Mouse (Mus musculus) liver, adult 2 months (tissue): ENCODE results near the gene Igsf10. TPM values are rescaled to one million over a fixed set of nuclear protein-coding genes. Genes with fewer than 3 reads are reported as not detected.

ENCODE experiments used
- DNase-seq: peaks from one replicate; pipeline ENCODE4 v3.0.0-alpha.2; 2011; ENCODE audit warnings: low read depth, low spot score; ENCODE audit errors: extremely low read depth
- H3K27ac ChIP-seq: fragments of 200-500 bp; replicated peaks from 2 replicates; pipeline ENCODE4 v1.5.1; 2012; ENCODE audit warnings: low read depth, mild to moderate bottlenecking, control low read depth, inconsistent platforms, low read length; ENCODE audit not compliant: insufficient read depth
- H3K27me3 ChIP-seq: fragments of 200-500 bp; 2 replicates; pipeline ENCODE4 v1.6.1; 2012; ENCODE audit warnings: mild to moderate bottlenecking, moderate library complexity, low read length, inconsistent platforms; ENCODE audit not compliant: control insufficient read depth, insufficient read depth
- H3K36me3 ChIP-seq: fragments of 200-500 bp; 2 replicates; pipeline ENCODE4 v1.6.1; 2012; ENCODE audit warnings: low read length, inconsistent platforms; ENCODE audit not compliant: control insufficient read depth, insufficient read depth
- H3K4me1 ChIP-seq: fragments of 200-500 bp; 2 replicates; pipeline ENCODE4 v1.6.1; 2011; ENCODE audit warnings: low read length; ENCODE audit not compliant: control insufficient read depth, insufficient read depth
- H3K4me3 ChIP-seq: fragments of 200-500 bp; 2 replicates; pipeline ENCODE4 v1.5.1; 2011; ENCODE audit warnings: low read depth, mild to moderate bottlenecking, control low read depth, low read length, moderate library complexity; ENCODE audit not compliant: insufficient read depth
- H3K79me2 ChIP-seq: fragments of 200-500 bp; 2 replicates; pipeline ENCODE4 v1.6.1; 2012; ENCODE audit warnings: inconsistent platforms, mild to moderate bottlenecking, low read length, moderate library complexity; ENCODE audit not compliant: control insufficient read depth, insufficient read depth
- H3K9ac ChIP-seq: fragments of 200-500 bp; 2 replicates; pipeline ENCODE4 v1.6.1; 2012; ENCODE audit warnings: low read depth, mild to moderate bottlenecking, control low read depth, inconsistent platforms, low read length
- CTCF ChIP-seq: fragments of 200-500 bp; IDR thresholded peaks from 2 replicates; pipeline ENCODE4 v1.5.1; 2011; ENCODE audit warnings: low read depth, low read length, control low read depth
- POLR2A ChIP-seq: fragments of 200-500 bp; IDR thresholded peaks from 2 replicates; pipeline ENCODE4 v1.6.1; 2011; ENCODE audit warnings: low read length, control low read depth; ENCODE audit not compliant: insufficient read depth; ENCODE audit errors: extremely low read depth
- WGBS: fragments of 180-500 bp; shearing (Covaris S2); methylation state at CpG from one replicate; pipeline ENCODE4 v1.1.7; 2018; 5-methylcytosine and 5-hydroxymethylcytosine counted together
- polyA plus RNA-seq: library from polyadenylated mRNA; depleted of rRNA; stranded (reverse); fragments of >200 nt; gene quantifications from 2 replicates; pipeline ENCODE4 v1.2.3, GENCODE M21; 2012
- total RNA-seq: library from RNA; depleted of rRNA; stranded (reverse); fragments of >200 nt; gene quantifications from 2 replicates; pipeline ENCODE4 v1.2.3, GENCODE M21; 2014

The Igsf10 gene
- total and polyA plus RNA-seq, 2 experiments, result 0.23 to 0.65 TPM

DNA sequence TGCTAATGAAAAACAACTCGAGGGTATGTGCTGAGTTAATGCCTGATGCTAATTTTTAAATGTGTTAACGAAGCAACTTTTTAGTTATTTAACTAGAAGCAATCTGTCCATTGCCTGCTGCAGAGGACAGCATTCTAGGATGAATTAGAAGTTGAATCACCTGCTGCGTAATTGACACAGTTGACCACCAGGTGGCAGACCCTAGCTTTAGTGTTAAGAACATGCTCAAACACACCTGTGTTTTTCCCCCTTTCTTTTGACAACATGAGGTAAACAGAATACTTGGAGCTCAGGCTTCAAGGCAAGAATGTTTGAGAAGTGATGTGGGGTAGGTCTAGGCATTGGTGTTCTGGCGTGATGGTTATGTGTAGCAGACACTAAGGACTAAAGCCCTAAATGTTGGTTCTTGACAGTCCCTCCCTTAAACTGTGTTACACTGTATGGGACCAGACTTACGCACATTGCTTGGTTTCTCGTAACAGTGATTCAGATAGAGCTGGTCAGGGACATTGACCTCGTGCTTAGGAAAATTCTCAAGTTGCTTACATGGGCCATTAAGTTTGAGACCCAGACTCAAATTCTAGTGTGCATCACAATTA lies 22.8 kb downstream of the Igsf10 start:
- H3K79me2 ChIP-seq, result no peaks in the 10 kb centered on the region
- H3K4me1 ChIP-seq, result no peaks in the 10 kb centered on the region; the same call in 1 of the 2 replicates
- 0 out of 2 replicates have a peak, but pooled peaks have one; percentile 13 for TF ChIP-seq CTCF
- TF ChIP-seq POLR2A, result no peak
- H3K4me3 ChIP-seq, result no peak overlapping the region
- no peaks in the 10 kb centered on the region for H3K27me3 ChIP-seq
- H3K27ac ChIP-seq, result no peak overlapping the region
- 41% methylated on average over 7 of the region's 7 CpGs for WGBS
- no peaks in the 10 kb centered on the region for H3K36me3 ChIP-seq
- no peak overlapping the region for H3K9ac ChIP-seq
- DNase-seq, result peak; percentile 51

DNA sequence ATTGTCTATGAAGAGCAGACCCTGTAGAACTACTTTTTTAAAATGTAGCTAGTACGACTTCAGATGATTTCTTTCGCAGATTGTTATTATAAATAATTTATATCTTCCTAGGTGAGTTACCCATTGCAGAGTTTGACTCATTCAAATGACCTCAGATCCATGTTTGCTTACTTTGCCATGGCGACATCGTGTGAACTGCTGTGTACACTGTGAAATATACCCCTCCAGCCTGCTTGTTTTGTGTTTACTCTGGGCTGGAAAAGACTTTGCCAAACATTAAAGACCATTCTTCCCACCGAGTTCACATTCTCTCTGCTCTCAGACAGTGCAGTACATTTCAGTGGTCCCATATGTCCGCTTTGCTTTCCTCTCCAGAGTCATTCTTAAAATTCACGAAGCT lies 28.1 kb downstream of the Igsf10 start:
- 47% methylated on average over 7 of the region's 7 CpGs for WGBS
- DNase-seq, result peak; percentile 18
- Histone ChIP-seq H3K4me1 (no peaks in the 10 kb centered on the region; the same call in 1 of the 2 replicates), H3K79me2 (no peaks in the 10 kb centered on the region), H3K9ac (no peak overlapping the region), H3K36me3 (no peaks in the 10 kb centered on the region), H3K4me3 (no peak overlapping the region), H3K27ac (no peak overlapping the region), H3K27me3 (no peaks in the 10 kb centered on the region)
- no peak for TF ChIP-seq POLR2A
- TF ChIP-seq CTCF, result no peak

DNA sequence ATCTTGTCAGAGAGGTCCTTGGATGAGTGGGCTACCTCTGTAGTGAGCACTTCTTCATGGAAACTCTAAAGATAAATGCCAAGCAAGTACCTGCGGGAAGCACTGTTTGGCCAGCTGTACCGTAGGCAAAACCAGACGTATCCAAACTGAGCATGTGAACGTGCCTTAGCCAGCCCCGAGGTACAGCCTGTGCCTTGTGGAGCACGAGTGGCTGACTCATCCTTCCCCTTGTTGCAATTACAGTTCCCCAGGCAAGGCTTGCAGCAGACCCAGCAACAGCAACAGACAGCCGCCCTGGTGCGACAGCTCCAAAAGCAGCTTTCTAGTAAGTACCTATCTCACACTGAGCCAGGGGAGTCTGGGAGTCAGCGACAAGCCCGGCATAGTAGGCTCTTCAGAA lies 31.6 kb downstream of the Igsf10 start:
- H3K4me1 ChIP-seq, result no peaks in the 10 kb centered on the region; the same call in 1 of the 2 replicates
- 89% methylated on average over 10 of the region's 10 CpGs for WGBS
- H3K36me3 ChIP-seq, result no peaks in the 10 kb centered on the region
- H3K27me3 ChIP-seq, result no peaks in the 10 kb centered on the region
- H3K79me2 ChIP-seq, result no peaks in the 10 kb centered on the region
- no peak overlapping the region for H3K27ac ChIP-seq
- H3K9ac ChIP-seq, result no peak overlapping the region
- DNase-seq, result peak; percentile 21
- H3K4me3 ChIP-seq, result no peak overlapping the region
- TF ChIP-seq CTCF, result no peak
- no peak for TF ChIP-seq POLR2A

DNA sequence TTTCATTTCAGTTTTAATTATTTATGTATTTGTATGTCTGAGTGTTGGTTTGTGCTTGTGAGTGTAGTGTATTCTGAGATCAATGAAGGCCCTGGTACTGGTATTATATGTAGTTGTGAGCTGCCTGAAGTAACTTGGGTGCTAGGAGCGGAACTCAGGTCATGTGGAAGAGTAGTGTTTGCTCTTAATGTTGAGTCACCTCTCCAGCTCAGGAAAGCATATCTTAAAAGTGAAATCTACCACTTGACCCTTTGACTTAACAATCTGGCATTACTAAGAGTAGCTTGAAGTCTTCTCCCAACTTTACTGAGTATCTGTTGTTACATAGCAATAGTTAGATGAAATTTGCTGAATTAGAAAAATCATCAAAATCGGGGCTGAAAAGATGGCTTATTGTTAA lies 38.7 kb downstream of the Igsf10 start:
- Histone ChIP-seq H3K9ac (no peak overlapping the region), H3K79me2 (no peaks in the 10 kb centered on the region), H3K36me3 (no peaks in the 10 kb centered on the region), H3K4me3 (no peak overlapping the region), H3K4me1 (no peaks in the 10 kb centered on the region), H3K27me3 (no peaks in the 10 kb centered on the region), H3K27ac (no peak overlapping the region)
- 97% methylated on average over 2 of the region's 2 CpGs for WGBS
- no peak for TF ChIP-seq POLR2A
- TF ChIP-seq CTCF, result no peak
- no peak for DNase-seq

DNA sequence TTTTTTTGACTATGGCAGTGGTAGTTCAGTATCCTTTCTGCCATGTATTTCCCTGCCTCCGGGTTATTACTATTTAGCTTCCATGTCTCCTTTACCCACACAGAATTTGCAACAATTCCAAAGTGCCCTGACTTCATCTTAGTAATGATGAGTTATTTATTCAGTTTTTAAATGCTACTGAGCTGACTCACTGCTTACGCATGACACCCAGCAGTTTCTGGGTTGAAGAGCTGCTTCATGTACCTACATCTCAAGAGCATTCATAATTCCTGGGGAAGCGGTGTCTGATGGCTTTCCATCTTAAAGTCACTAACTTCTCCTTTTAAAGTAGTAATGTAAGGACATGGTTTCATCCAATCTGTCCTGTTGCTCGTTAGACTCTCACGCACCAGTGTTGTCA lies 39.2 kb downstream of the Igsf10 start:
- Histone ChIP-seq H3K4me3 (no peak overlapping the region), H3K36me3 (no peaks in the 10 kb centered on the region), H3K9ac (no peak overlapping the region), H3K79me2 (no peaks in the 10 kb centered on the region), H3K27ac (no peak overlapping the region), H3K27me3 (no peaks in the 10 kb centered on the region), H3K4me1 (no peaks in the 10 kb centered on the region)
- no peak for DNase-seq
- TF ChIP-seq POLR2A (no peak), CTCF (no peak)
- WGBS, result 98% methylated on average over 5 of the region's 5 CpGs

DNA sequence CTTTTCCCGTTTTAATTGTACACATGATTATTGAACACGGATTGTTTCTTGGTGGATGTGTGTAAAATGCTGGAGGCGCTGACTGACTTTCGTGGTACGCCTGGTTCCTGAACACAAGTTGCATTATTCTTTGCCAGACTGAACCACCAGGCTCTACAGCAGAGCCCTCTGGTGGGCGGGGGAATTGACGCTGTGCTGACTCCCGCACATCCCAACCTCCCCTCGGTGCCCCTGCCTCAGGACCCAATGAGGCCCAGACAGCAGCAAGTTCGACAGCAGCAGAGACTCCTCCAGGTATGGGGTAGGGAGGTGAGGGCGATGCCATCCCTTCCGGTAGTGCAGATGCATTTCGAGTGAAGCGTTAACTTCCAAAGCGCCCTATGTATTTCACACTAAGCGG lies 46.5 kb downstream of the Igsf10 start:
- no peaks in the 10 kb centered on the region for H3K4me1 ChIP-seq
- H3K27ac ChIP-seq, result no peak overlapping the region
- 90% methylated on average over 16 of the region's 16 CpGs for WGBS
- H3K9ac ChIP-seq, result no peak overlapping the region
- TF ChIP-seq CTCF, result no peak
- no peak for TF ChIP-seq POLR2A
- no peaks in the 10 kb centered on the region for H3K27me3 ChIP-seq
- H3K36me3 ChIP-seq, result no peaks in the 10 kb centered on the region
- no peak for DNase-seq
- H3K79me2 ChIP-seq, result no peaks in the 10 kb centered on the region
- H3K4me3 ChIP-seq, result no peak overlapping the region
